Mouse (Mus musculus) limb, embryonic 12.5 days (tissue): ENCODE results near the gene B3galt4. TPM values are rescaled to one million over a fixed set of nuclear protein-coding genes. Genes with fewer than 3 reads are reported as not detected.

ENCODE experiments used
- ATAC-seq: fragments of 200-750 bp; cut with Nextera tagmentation; 2 replicates; pipeline ENCODE4 v1.8.0; 2017; ENCODE audit warnings: low read depth, moderate TSS enrichment; ENCODE audit not compliant: insufficient number of reproducible peaks, insufficient read depth, low FRiP score, low TSS enrichment
- H3K27ac ChIP-seq: fragments of 300-500 bp; sonication (generic); 2 replicates; pipeline ENCODE4 v1.5.1; 2016; ENCODE audit warnings: mild to moderate bottlenecking, moderate library complexity
- H3K27me3 ChIP-seq: fragments of 300-500 bp; sonication (generic); 2 replicates; pipeline ENCODE4 v1.6.1; 2016; ENCODE audit warnings: mild to moderate bottlenecking, moderate library complexity
- H3K36me3 ChIP-seq: fragments of 300-500 bp; sonication (generic); 2 replicates; pipeline ENCODE4 v1.6.1; 2016; ENCODE audit warnings: mild to moderate bottlenecking, moderate library complexity
- H3K4me1 ChIP-seq: fragments of 300-500 bp; sonication (generic); replicated peaks from 2 replicates; pipeline ENCODE4 v1.6.1; 2016
- H3K4me2 ChIP-seq: fragments of 300-500 bp; sonication (generic); 2 replicates; pipeline ENCODE4 v1.6.1; 2016; ENCODE audit warnings: mild to moderate bottlenecking, moderate library complexity
- H3K4me3 ChIP-seq: fragments of 300-500 bp; sonication (generic); replicated peaks from 2 replicates; pipeline ENCODE4 v1.5.1; 2016; ENCODE audit warnings: mild to moderate bottlenecking
- H3K9ac ChIP-seq: fragments of 300-500 bp; sonication (generic); replicated peaks from 2 replicates; pipeline ENCODE4 v1.6.1; 2016; ENCODE audit warnings: mild to moderate bottlenecking, moderate library complexity
- H3K9me3 ChIP-seq: fragments of 300-500 bp; sonication (generic); 2 replicates; pipeline ENCODE4 v1.6.1; 2016; ENCODE audit warnings: mild to moderate bottlenecking, moderate library complexity
- WGBS: fragments of 180-500 bp; shearing (Covaris S2); methylation state at CpG from one replicate; pipeline ENCODE4 v1.1.7; 2016; 5-methylcytosine and 5-hydroxymethylcytosine counted together
- polyA plus RNA-seq: library from polyadenylated mRNA; unstranded; fragments of >200 nt; fragmentation: Nextera tagmentation; extraction: Ambion mirVana; gene quantifications from 2 replicates; pipeline ENCODE4 v1.2.1, GENCODE M21; 2016

B3galt4 gene
- polyA plus RNA-seq, 1 experiment from 2014 or later, result 6.8 TPM

DNA sequence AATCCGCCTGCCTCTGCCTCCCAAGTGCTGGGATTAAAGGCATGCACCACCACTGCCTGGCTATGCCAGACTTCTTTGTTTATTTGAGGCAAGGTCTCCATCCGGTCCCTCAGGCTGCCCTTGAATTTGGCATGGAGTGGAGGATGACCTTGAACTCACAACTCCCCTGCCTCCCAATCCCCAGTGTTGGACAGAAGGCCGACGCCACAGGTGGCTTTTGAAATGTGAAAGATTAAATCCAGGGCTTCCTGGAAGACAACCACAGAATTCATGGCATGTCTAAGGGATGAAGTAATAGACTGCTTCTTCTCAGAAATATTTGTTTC is 50.3 kb downstream of the B3galt4 start:
- H3K4me1 ChIP-seq, result no peaks in the 10 kb centered on the region
- WGBS, result 84% methylated on average over 4 of the region's 4 CpGs
- no peaks in the 10 kb centered on the region for H3K36me3 ChIP-seq
- H3K27me3 ChIP-seq, result no peaks in the 10 kb centered on the region
- no peaks in the 10 kb centered on the region for H3K9me3 ChIP-seq
- H3K9ac ChIP-seq, result no peak overlapping the region
- H3K27ac ChIP-seq, result no peak overlapping the region
- H3K4me3 ChIP-seq, result no peak overlapping the region
- no peak for ATAC-seq
- H3K4me2 ChIP-seq, result no peak overlapping the region

DNA sequence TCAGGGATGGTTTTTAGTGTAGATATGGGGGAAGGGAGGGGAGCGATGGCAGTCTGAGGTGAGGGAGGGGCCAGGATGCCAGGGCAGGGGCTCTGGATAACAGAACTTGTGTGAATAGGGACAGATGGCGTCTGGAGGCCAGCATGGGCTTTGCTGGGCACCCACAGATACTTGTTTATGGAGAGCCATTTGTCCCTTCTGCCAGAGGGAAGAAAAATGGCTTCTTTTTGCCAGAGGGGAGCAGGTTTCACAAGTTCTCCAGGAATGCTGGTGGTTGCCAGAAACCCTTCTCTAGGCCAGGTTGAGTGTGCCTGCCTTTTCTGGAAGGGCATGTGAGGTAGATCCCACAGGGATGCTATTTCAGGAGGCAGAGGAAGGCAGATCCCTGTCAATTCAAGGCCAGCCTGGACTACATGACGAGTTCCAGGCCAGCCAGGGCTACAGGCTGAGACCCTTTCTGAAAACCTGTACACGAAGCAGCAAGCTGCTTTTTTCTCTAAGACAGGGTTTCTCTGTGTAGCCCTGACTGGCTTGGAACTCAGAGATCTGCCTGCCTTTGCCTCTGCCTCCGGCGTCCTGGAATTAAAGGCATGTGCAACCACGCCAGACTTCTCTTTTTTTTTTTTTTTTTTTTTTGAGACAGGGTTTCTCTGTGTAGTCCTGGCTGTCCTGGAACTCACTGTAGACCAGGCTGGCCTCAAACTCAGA is 50.9 kb downstream of the B3galt4 start:
- Histone ChIP-seq H3K9me3 (no peaks in the 10 kb centered on the region), H3K9ac (no peak overlapping the region), H3K4me3 (no peak overlapping the region), H3K27me3 (no peaks in the 10 kb centered on the region), H3K4me2 (no peak overlapping the region), H3K4me1 (no peaks in the 10 kb centered on the region), H3K36me3 (no peaks in the 10 kb centered on the region), H3K27ac (no peak overlapping the region)
- WGBS, result 63% methylated on average over 7 of the region's 7 CpGs
- ATAC-seq, result no peak

Other genes starting within 250 kb of the B3galt4 start
- 39.1 and 39.4 TPM in 2 replicates for gene March2, start 232.8 kb downstream of the B3galt4 start, polyA plus RNA-seq
- gene Rab11b, start 191.0 kb downstream of the B3galt4 start, polyA plus RNA-seq, result 335 and 351 TPM in 2 replicates
- 43.2 and 43.7 TPM in 2 replicates for gene Angptl4, start 169.7 kb downstream of the B3galt4 start, polyA plus RNA-seq
- gene Kank3, start 141.0 kb downstream of the B3galt4 start, polyA plus RNA-seq, result 28.1 and 28.7 TPM in 2 replicates
- 1,001 and 1,020 TPM in 2 replicates for gene Rps28, start 126.9 kb downstream of the B3galt4 start, polyA plus RNA-seq
- gene Ndufa7, start 126.9 kb downstream of the B3galt4 start, polyA plus RNA-seq, result 458 and 462 TPM in 2 replicates
- gene Cd320, start 108.4 kb downstream of the B3galt4 start, polyA plus RNA-seq, result 66.4 and 73.9 TPM in 2 replicates
- not detected in 2 replicates for gene Gm7029, start 77.7 kb downstream of the B3galt4 start, polyA plus RNA-seq
- 6.6 and 7.6 TPM in 2 replicates for gene Kifc1, start 60.8 kb downstream of the B3galt4 start, polyA plus RNA-seq
- 0.46 and 1.1 TPM in 2 replicates for gene Platr17, start 46.4 kb downstream of the B3galt4 start, polyA plus RNA-seq
- 66.2 and 79.3 TPM in 2 replicates for gene Daxx, start 42.1 kb downstream of the B3galt4 start, polyA plus RNA-seq
- 21.5 and 23.5 TPM in 2 replicates for gene Tapbp, start 35.6 kb downstream of the B3galt4 start, polyA plus RNA-seq
- 21.8 and 22.4 TPM in 2 replicates for gene Zbtb22, start 35.6 kb downstream of the B3galt4 start, polyA plus RNA-seq
- 61.3 and 64.2 TPM in 2 replicates for gene Rgl2, start 21.9 kb downstream of the B3galt4 start, polyA plus RNA-seq
- gene Pfdn6, start 11.1 kb downstream of the B3galt4 start, polyA plus RNA-seq, result 180 and 186 TPM in 2 replicates
- gene Wdr46, start 10.8 kb downstream of the B3galt4 start, polyA plus RNA-seq, result 45.5 and 45.8 TPM in 2 replicates
- gene Vps52, start 4.3 kb upstream of the B3galt4 start, polyA plus RNA-seq, result 53.3 and 55.0 TPM in 2 replicates
- gene Rps18, start 4.5 kb upstream of the B3galt4 start, polyA plus RNA-seq, result 1,388 and 1,510 TPM in 2 replicates
- gene H2-K1, start 48.9 kb upstream of the B3galt4 start, polyA plus RNA-seq, result 4.5 and 5.0 TPM in 2 replicates
- 21.6 and 25.3 TPM in 2 replicates for gene Ring1, start 73.2 kb upstream of the B3galt4 start, polyA plus RNA-seq
- gene H2-Ke6, start 76.6 kb upstream of the B3galt4 start, polyA plus RNA-seq, result 54.4 and 56.8 TPM in 2 replicates
- gene Slc39a7, start 80.2 kb upstream of the B3galt4 start, polyA plus RNA-seq, result 179 and 191 TPM in 2 replicates
- 64.3 and 64.4 TPM in 2 replicates for gene Rxrb, start 80.3 kb upstream of the B3galt4 start, polyA plus RNA-seq
- gene Col11a2, start 87.9 kb upstream of the B3galt4 start, polyA plus RNA-seq, result 17.5 and 31.9 TPM in 2 replicates
- 0.71 and 0.86 TPM in 2 replicates for gene H2-Oa, start 140.9 kb upstream of the B3galt4 start, polyA plus RNA-seq
- 11.1 and 13.2 TPM in 2 replicates for gene H2-DMa, start 168.1 kb upstream of the B3galt4 start, polyA plus RNA-seq
- gene Brd2, start 171.1 kb upstream of the B3galt4 start, polyA plus RNA-seq, result 129 and 134 TPM in 2 replicates
- 0.30 and 0.32 TPM in 2 replicates for gene H2-DMb2, start 191.8 kb upstream of the B3galt4 start, polyA plus RNA-seq
- gene H2-DMb1, start 201.6 kb upstream of the B3galt4 start, polyA plus RNA-seq, result 1.2 and 1.3 TPM in 2 replicates
- 4.1 and 5.7 TPM in 2 replicates for gene Tap1, start 236.1 kb upstream of the B3galt4 start, polyA plus RNA-seq
- gene Psmb9, start 236.3 kb upstream of the B3galt4 start, polyA plus RNA-seq, result 2.4 and 2.5 TPM in 2 replicates
- gene Psmb8, start 246.2 kb upstream of the B3galt4 start, polyA plus RNA-seq, result 2.1 and 3.1 TPM in 2 replicates